Mouse (Mus musculus) CH12.LX (cell line): Measurements from ENCODE around the gene Anp32e. TPM values are rescaled to one million over a fixed set of nuclear protein-coding genes. Genes with fewer than 3 reads are reported as not detected.

Experiments
- DNase-seq: peaks from one replicate; pipeline ENCODE4 v3.0.0-alpha.2; 2013; ENCODE audit errors: extremely low read depth
- H3K27ac ChIP-seq: 2 replicates; pipeline ENCODE4 v1.5.1; 2012; ENCODE audit warnings: low read depth, mild to moderate bottlenecking, control low read depth, moderate library complexity; ENCODE audit not compliant: insufficient read depth
- H3K27me3 ChIP-seq: replicated peaks from 2 replicates; pipeline ENCODE3; 2012; ENCODE audit warnings: inconsistent platforms
- H3K36me3 ChIP-seq, 2 experiments: replicated peaks in 1 of 2; 2 replicates each; pipeline versions ENCODE3 to v1.6.1; 2012; ENCODE audit warnings: inconsistent platforms in 1 of 2, low read length in 1 of 2, mild to moderate bottlenecking in 1 of 2, mixed read lengths in 1 of 2, moderate library complexity in 1 of 2; ENCODE audit not compliant: control insufficient read depth in 1 of 2, insufficient read depth in 1 of 2
- H3K4me1 ChIP-seq, 2 experiments: 2 replicates each; pipeline ENCODE4 v1.6.1; 2012; ENCODE audit warnings: inconsistent platforms in 1 of 2, moderate library complexity in 1 of 2; ENCODE audit not compliant: insufficient read depth in 2 of 2, control insufficient read depth in 1 of 2
- H3K4me2 ChIP-seq: 2 replicates; pipeline ENCODE4 v1.6.1; 2012; ENCODE audit warnings: low read depth, mild to moderate bottlenecking, control low read depth; ENCODE audit not compliant: poor library complexity, insufficient read depth, severe bottlenecking
- H3K4me3 ChIP-seq, 3 experiments: fragments of 150-350 bp in 1 of 3; sonication (generic) in 1 of 3; replicated peaks in 1 of 3; 2 replicates each; pipeline versions ENCODE3 to v1.5.1; 2011 to 2012; ENCODE audit warnings: low read depth in 2 of 3, low read length in 2 of 3, mild to moderate bottlenecking in 2 of 3, moderate library complexity in 2 of 3, control low read depth in 1 of 3, improper control_type of control experiment in 1 of 3, inconsistent platforms in 1 of 3, mixed read lengths in 1 of 3; ENCODE audit not compliant: poor library complexity in 1 of 3
- H3K79me2 ChIP-seq: replicated peaks from 2 replicates; pipeline ENCODE4 v1.6.1; 2012; ENCODE audit warnings: mild to moderate bottlenecking, moderate library complexity; ENCODE audit not compliant: control insufficient read depth, poor library complexity, insufficient read depth, severe bottlenecking; ENCODE audit errors: extremely low read depth
- H3K9ac ChIP-seq: 2 replicates; pipeline ENCODE4 v1.6.1; 2012; ENCODE audit warnings: low read depth, mild to moderate bottlenecking, control low read depth, moderate library complexity; ENCODE audit not compliant: insufficient read depth
- H3K9me3 ChIP-seq: replicated peaks from 2 replicates; pipeline ENCODE3; 2012; ENCODE audit warnings: low read length, inconsistent platforms, mixed read lengths
- BHLHE40 ChIP-seq: IDR thresholded peaks from 2 replicates; pipeline ENCODE4 v1.6.1; 2011; ENCODE audit warnings: mild to moderate bottlenecking, low read depth, low read length, improper control_type of control experiment
- CHD1 ChIP-seq: IDR thresholded peaks from 2 replicates; pipeline ENCODE4 v1.6.1; 2012; ENCODE audit warnings: low read depth, low read length, improper control_type of control experiment, inconsistent platforms
- E2F4 ChIP-seq: IDR thresholded peaks from 2 replicates; pipeline ENCODE4 v1.6.1; 2011; ENCODE audit warnings: low read depth, low read length, improper control_type of control experiment; ENCODE audit not compliant: insufficient replicate concordance
- ELF1 ChIP-seq: IDR thresholded peaks from 2 replicates; pipeline ENCODE4 v1.6.1; 2014; ENCODE audit warnings: low read depth, mild to moderate bottlenecking, inconsistent platforms, low read length, improper control_type of control experiment
- EP300 ChIP-seq: IDR thresholded peaks from 2 replicates; pipeline ENCODE4 v1.6.1; 2011; ENCODE audit warnings: low read length, improper control_type of control experiment
- ETS1 ChIP-seq: conservative IDR thresholded peaks from 2 replicates; pipeline ENCODE4 v1.6.1; 2012; ENCODE audit warnings: low read depth, mild to moderate bottlenecking, inconsistent platforms, low read length, improper control_type of control experiment, moderate library complexity
- JUN ChIP-seq: IDR thresholded peaks from 2 replicates; pipeline ENCODE4 v1.6.1; 2011; ENCODE audit warnings: low read depth, mild to moderate bottlenecking, low read length, improper control_type of control experiment, moderate library complexity; ENCODE audit not compliant: insufficient read depth
- MEF2A ChIP-seq: IDR thresholded peaks from 2 replicates; pipeline ENCODE4 v1.6.1; 2014; ENCODE audit warnings: low read depth, mild to moderate bottlenecking, inconsistent platforms, low read length, improper control_type of control experiment, borderline replicate concordance
- MXI1 ChIP-seq: IDR thresholded peaks from 2 replicates; pipeline ENCODE4 v1.6.1; 2011; ENCODE audit warnings: mild to moderate bottlenecking, low read depth, low read length, improper control_type of control experiment
- MYC ChIP-seq: IDR thresholded peaks from 2 replicates; pipeline ENCODE4 v1.6.1; 2011; ENCODE audit warnings: low read depth, mild to moderate bottlenecking, improper control_type of control experiment, low read length
- NRF1 ChIP-seq: IDR thresholded peaks from 2 replicates; pipeline ENCODE4 v1.6.1; 2014; ENCODE audit warnings: low read depth, mild to moderate bottlenecking, inconsistent platforms, low read length, improper control_type of control experiment, moderate library complexity
- PAX5 ChIP-seq: IDR thresholded peaks from 2 replicates; pipeline ENCODE4 v1.6.1; 2012; ENCODE audit warnings: low read length, inconsistent platforms, mixed read lengths
- POLR2A ChIP-seq: IDR thresholded peaks from 2 replicates; pipeline ENCODE4 v1.6.1; 2011; ENCODE audit warnings: low read depth, mild to moderate bottlenecking, improper control_type of control experiment, low read length
- POLR2AphosphoS2 ChIP-seq: IDR thresholded peaks from 2 replicates; pipeline ENCODE4 v1.6.1; 2011; ENCODE audit warnings: low read depth, low read length, improper control_type of control experiment
- RCOR1 ChIP-seq: conservative IDR thresholded peaks from 2 replicates; pipeline ENCODE4 v1.6.1; 2012; ENCODE audit warnings: low read depth, mild to moderate bottlenecking, inconsistent platforms, low read length, improper control_type of control experiment
- SIN3A ChIP-seq: IDR thresholded peaks from 2 replicates; pipeline ENCODE4 v1.6.1; 2012; ENCODE audit warnings: low read length, improper control_type of control experiment, inconsistent platforms
- SMC3 ChIP-seq: IDR thresholded peaks from 2 replicates; pipeline ENCODE4 v1.6.1; 2011; ENCODE audit warnings: low read depth, low read length, improper control_type of control experiment
- TCF12 ChIP-seq: IDR thresholded peaks from 2 replicates; pipeline ENCODE4 v1.6.1; 2014; ENCODE audit warnings: low read depth, mild to moderate bottlenecking, inconsistent platforms, low read length, improper control_type of control experiment
- UBTF ChIP-seq: IDR thresholded peaks from 2 replicates; pipeline ENCODE4 v1.6.1; 2012; ENCODE audit warnings: low read depth, mild to moderate bottlenecking, inconsistent platforms, low read length, improper control_type of control experiment, moderate library complexity
- ZNF384 ChIP-seq: IDR thresholded peaks from 2 replicates; pipeline ENCODE4 v1.6.1; 2012; ENCODE audit warnings: low read depth, low read length, improper control_type of control experiment, inconsistent platforms
- dilution Hi-C: fragments of 300-500 bp; cut with MboI; formaldehyde crosslinking; loops from 2 replicates; pipeline ENCODE4 v1.14.3; 2020; ENCODE audit warnings: low sequenced_read_pairs; ENCODE audit not compliant: extremely low pct_unique_long_range_greater_than_20kb, extremely low pct_ligation_motif_present
- in situ Hi-C: fragments of 300-500 bp; cut with MboI; formaldehyde crosslinking; loops from 3 replicates; pipeline ENCODE4 v1.14.3; 2019; ENCODE audit warnings: low sequenced_read_pairs, low pct_ligation_motif_present, low pct_unique_long_range_greater_than_20kb, mixed read lengths
- polyA plus RNA-seq: library from polyadenylated mRNA; unstranded; fragments of >175 nt; gene quantifications from 2 replicates; pipeline ENCODE4 v1.2.1, GENCODE M21; 2012; ENCODE audit warnings: low read depth; ENCODE audit not compliant: insufficient read length
- total RNA-seq, 2 experiments: library from RNA; depleted of rRNA; stranded (reverse); fragments of 300-350 nt in 1 of 2; fragments of >200 nt in 1 of 2; gene quantifications; 2 replicates each; pipeline ENCODE4 v1.2.3; 2012 to 2014

Gene Anp32e
- total and polyA plus RNA-seq, 3 experiments, result 74.2 to 439 (median 85.2) TPM

GRCm38 (mm10) chr3:95994381-95994846 lies 65.4 kb downstream of the Anp32e start:
- Histone ChIP-seq H3K9me3 (no peaks in the 10 kb centered on the region), H3K4me3 (peak overlapping the region; percentile 57 to 82 (median 69)), H3K4me1 (peaks cover 31 to 70% of the 10 kb centered on the region in 2 experiments), H3K36me3 (peaks cover 15 to 25% of the 10 kb centered on the region in 2 experiments), H3K27me3 (peaks cover 4% of the 10 kb centered on the region), H3K9ac (peak overlapping the region; percentile 93), H3K4me2 (peak overlapping the region; percentile 84), H3K27ac (peak overlapping the region; percentile 28; the same call in 1 of the 2 replicates), H3K79me2 (peaks cover 7% of the 10 kb centered on the region; the same call in 1 of the 2 replicates)
- DNase-seq, result no peak
- in situ Hi-C loops (loop anchor here (5.0 kb wide), 1 partner anchor 48 kb away; no protein-coding TSS in a partner anchor), dilution Hi-C loops (no loop called here)
- TF ChIP-seq E2F4 (no peak), ZNF384 (no peak), TCF12 (no peak), SMC3 (no peak), JUN (no peak), RCOR1 (no peak)

DNA sequence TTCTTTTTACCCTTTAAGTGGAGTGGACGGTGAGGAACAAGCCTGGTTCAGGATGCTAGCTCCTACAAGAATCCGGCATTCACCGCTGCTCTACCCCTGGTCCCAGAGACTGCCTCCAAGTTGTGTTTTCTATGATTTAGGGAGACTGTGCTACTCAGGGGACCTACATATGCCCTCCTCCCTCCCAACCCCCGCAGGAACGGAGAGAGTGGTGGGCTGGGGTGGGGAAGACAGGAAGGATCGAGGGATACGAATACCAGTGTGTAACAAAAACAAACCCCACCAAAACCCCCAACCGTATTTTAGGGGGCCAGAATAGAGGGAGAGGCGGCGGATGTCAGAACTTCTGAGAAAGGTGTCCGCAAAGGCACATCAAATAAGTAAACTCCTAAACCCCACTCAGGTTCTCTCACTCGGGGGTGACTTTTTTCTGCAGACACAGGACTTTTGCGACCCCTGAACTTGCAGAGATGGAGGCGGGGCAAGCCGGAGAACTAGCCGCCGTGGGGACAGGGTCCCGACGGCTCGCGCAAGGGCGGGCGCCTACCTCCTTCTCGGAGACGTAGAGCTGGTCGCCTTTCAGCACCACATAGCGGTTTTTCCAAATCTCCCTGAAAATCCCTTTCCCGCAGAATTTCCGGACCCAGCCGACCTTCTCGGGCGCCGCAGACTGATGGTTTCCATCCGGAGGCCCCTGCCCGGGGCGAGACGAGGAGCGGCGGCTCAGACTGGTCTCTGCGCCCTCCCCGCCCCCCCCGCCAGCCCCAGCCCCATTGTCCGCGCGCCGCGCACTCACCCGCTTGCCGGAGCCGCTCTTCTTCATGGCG lies 66.1 kb downstream of the Anp32e start:
- peak overlapping the region; percentile 84 for H3K4me2 ChIP-seq
- no peaks in the 10 kb centered on the region for H3K9me3 ChIP-seq
- peak overlapping the region; percentile 57 to 82 (median 69) for H3K4me3 ChIP-seq
- peaks cover 7% of the 10 kb centered on the region; the same call in 1 of the 2 replicates for H3K79me2 ChIP-seq
- no peak for DNase-seq
- in situ Hi-C loops, result loop anchor here (5.0 kb wide), 1 partner anchor 47 kb away; no protein-coding TSS in a partner anchor
- dilution Hi-C loops, result no loop called here
- no peak overlapping the region for H3K27ac ChIP-seq
- peak; percentile 80; the same call in 1 of the 2 replicates for TF ChIP-seq CHD1
- no peak for TF ChIP-seq NRF1
- TF ChIP-seq ZNF384, result no peak
- TF ChIP-seq EP300, result no peak
- TF ChIP-seq POLR2AphosphoS2, result no peak
- TF ChIP-seq ETS1, result no peak
- no peak for TF ChIP-seq POLR2A
- TF ChIP-seq BHLHE40, result no peak
- TF ChIP-seq TCF12, result no peak
- no peak for TF ChIP-seq PAX5
- TF ChIP-seq SIN3A, result peak; percentile 65; the same call in 1 of the 2 replicates
- TF ChIP-seq MEF2A, result no peak
- TF ChIP-seq ELF1, result no peak
- TF ChIP-seq UBTF, result peak; percentile 54; the same call in 1 of the 2 replicates
- TF ChIP-seq MXI1, result 0 out of 2 replicates have a peak, but pooled peaks have one; percentile 47
- TF ChIP-seq SMC3, result no peak
- no peak for TF ChIP-seq MYC
- TF ChIP-seq, all 38 proteins: peak for 4
- Histone ChIP-seq H3K9ac (peak overlapping the region; percentile 93), H3K36me3 (peaks cover 9 to 26% of the 10 kb centered on the region in 2 experiments), H3K4me1 (peaks cover 25 to 62% of the 10 kb centered on the region in 2 experiments), H3K27me3 (peaks cover 4% of the 10 kb centered on the region)
